Mouse (Mus musculus): ENCODE measurements around the gene Ccdc120. TPM values are rescaled to one million over a fixed set of nuclear protein-coding genes. Genes with fewer than 3 reads are reported as not detected.

The Ccdc120 gene
- polyA plus RNA-seq, 1 experiment from 2014 or later = 6.6 TPM

GRCm38 (mm10) chrX:7745429-7745828 lies 5.3 kb downstream of the Ccdc120 start:
- Histone ChIP-seq H3K9me3 (replicated peaks) (no peaks in the 10 kb centered on the region), H3K4me2 (no peak overlapping the region), H3K4me3 (no peak overlapping the region), H3K27ac (ENCODE audit: poor library complexity, severe bottlenecking) (no peak overlapping the region), H3K9ac (no peak overlapping the region), H3K36me3 (no peaks in the 10 kb centered on the region), H3K4me1 (replicated peaks) (peaks cover 6% of the 10 kb centered on the region; the same call in 1 of the 2 replicates), H3K27me3 (replicated peaks) (no peaks in the 10 kb centered on the region)
- WGBS = 86% methylated on average over 8 of the region's 8 CpGs
- ATAC-seq (ENCODE audit: insufficient number of reproducible peaks, low FRiP score) = no peak

GRCm38 (mm10) chrX:7744940-7745339 lies 5.8 kb downstream of the Ccdc120 start:
- 53% methylated on average over 1 of the region's 1 CpGs for WGBS
- H3K27me3 ChIP-seq (replicated peaks) = no peaks in the 10 kb centered on the region

GRCm38 (mm10) chrX:7743470-7743869 lies 7.2 kb downstream of the Ccdc120 start:
- Histone ChIP-seq H3K9me3 (replicated peaks) (no peaks in the 10 kb centered on the region), H3K9ac (no peak overlapping the region), H3K4me3 (no peak overlapping the region), H3K4me2 (no peak overlapping the region), H3K4me1 (replicated peaks) (peaks cover 9% of the 10 kb centered on the region; the same call in 1 of the 2 replicates), H3K27ac (ENCODE audit: poor library complexity, severe bottlenecking) (no peak overlapping the region), H3K27me3 (replicated peaks) (no peaks in the 10 kb centered on the region), H3K36me3 (no peaks in the 10 kb centered on the region)
- 49% methylated on average over 5 of the region's 5 CpGs for WGBS
- no peak for ATAC-seq (ENCODE audit: insufficient number of reproducible peaks, low FRiP score)

More at GRCm38 (mm10) chrX:7744940-7745339, 5.8 kb downstream of the Ccdc120 start:
- no peaks in the 10 kb centered on the region for H3K9me3 ChIP-seq (replicated peaks)
- no peak overlapping the region for H3K27ac ChIP-seq (ENCODE audit: poor library complexity, severe bottlenecking)
- H3K4me3 ChIP-seq = no peak overlapping the region
- H3K4me2 ChIP-seq = no peak overlapping the region
- H3K9ac ChIP-seq = no peak overlapping the region
- H3K36me3 ChIP-seq = no peaks in the 10 kb centered on the region
- peaks cover 10% of the 10 kb centered on the region; the same call in 1 of the 2 replicates for H3K4me1 ChIP-seq (replicated peaks)
- ATAC-seq (ENCODE audit: insufficient number of reproducible peaks, low FRiP score) = no peak

DNA sequence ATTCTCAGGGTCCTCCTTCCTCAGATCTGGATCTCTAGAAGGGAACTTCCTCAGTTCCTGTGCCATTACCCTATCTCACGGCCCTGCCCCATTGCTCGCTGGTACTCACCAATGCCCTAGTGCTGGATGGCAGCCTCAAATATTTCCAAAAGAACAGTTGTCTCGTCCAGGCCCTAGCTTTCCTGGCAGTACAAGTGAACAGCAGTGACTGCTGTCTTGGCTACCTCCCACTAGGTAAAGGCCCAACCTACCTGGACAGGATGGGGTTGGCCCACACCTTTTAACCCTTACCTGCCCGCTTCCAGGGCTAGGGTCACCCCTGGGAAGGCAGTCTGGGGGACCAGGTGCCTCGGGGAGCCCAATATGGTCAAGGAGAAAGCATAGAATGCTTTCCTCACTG lies 9.6 kb downstream of the Ccdc120 start:
- WGBS = 63% methylated on average over 5 of the region's 5 CpGs
- no peak overlapping the region for H3K27ac ChIP-seq (ENCODE audit: poor library complexity, severe bottlenecking)
- H3K4me2 ChIP-seq = no peak overlapping the region
- H3K4me1 ChIP-seq (replicated peaks) = peaks cover 9% of the 10 kb centered on the region; the same call in 1 of the 2 replicates
- H3K27me3 ChIP-seq (replicated peaks) = no peaks in the 10 kb centered on the region
- H3K36me3 ChIP-seq = peaks cover 8% of the 10 kb centered on the region; the same call in 1 of the 2 replicates
- H3K9me3 ChIP-seq (replicated peaks) = no peaks in the 10 kb centered on the region
- ATAC-seq (ENCODE audit: insufficient number of reproducible peaks, low FRiP score) = no peak
- H3K4me3 ChIP-seq = no peak overlapping the region
- H3K9ac ChIP-seq = no peak overlapping the region

DNA sequence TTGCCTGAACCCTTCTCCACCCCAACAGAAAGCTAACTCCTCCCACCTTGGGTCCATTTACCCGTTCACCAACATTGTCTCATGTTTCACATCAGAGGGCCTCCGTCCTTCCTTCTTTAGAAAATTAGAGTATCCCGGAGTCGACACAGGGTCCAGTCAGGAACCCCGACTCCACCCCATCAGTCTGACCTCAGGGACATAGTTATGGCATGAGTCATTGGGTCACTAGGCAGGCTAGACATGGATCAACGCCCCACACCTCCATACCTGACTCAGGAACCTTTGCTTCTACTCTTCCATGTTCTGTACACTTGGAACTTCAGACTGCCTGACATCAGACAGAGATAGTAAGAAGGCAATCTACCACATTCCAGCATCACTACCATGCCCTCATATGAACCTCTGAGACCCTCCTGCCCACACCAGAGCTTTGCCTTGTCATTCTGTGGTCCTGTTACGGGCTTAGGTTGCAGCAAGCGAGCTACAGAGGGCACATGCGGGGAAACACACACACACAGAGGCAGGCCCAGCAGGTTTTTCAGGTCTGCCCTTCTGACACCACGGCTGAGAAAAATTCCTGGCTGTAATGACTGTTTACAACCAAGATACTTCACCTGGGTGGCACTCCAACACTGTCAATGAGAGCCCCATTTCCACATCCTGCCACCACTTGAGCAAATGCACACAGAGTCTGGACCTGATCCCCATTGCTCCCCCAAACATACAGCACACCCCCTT lies 10.5 kb downstream of the Ccdc120 start:
- Histone ChIP-seq H3K4me1 (replicated peaks) (peaks cover 9% of the 10 kb centered on the region; the same call in 1 of the 2 replicates), H3K36me3 (peaks cover 8% of the 10 kb centered on the region; the same call in 1 of the 2 replicates), H3K4me3 (no peak overlapping the region), H3K4me2 (no peak overlapping the region), H3K27me3 (replicated peaks) (no peaks in the 10 kb centered on the region), H3K9ac (no peak overlapping the region), H3K9me3 (replicated peaks) (no peaks in the 10 kb centered on the region), H3K27ac (ENCODE audit: poor library complexity, severe bottlenecking) (no peak overlapping the region)
- ATAC-seq (ENCODE audit: insufficient number of reproducible peaks, low FRiP score) = no peak
- 50% methylated on average over 10 of the region's 10 CpGs for WGBS

DNA sequence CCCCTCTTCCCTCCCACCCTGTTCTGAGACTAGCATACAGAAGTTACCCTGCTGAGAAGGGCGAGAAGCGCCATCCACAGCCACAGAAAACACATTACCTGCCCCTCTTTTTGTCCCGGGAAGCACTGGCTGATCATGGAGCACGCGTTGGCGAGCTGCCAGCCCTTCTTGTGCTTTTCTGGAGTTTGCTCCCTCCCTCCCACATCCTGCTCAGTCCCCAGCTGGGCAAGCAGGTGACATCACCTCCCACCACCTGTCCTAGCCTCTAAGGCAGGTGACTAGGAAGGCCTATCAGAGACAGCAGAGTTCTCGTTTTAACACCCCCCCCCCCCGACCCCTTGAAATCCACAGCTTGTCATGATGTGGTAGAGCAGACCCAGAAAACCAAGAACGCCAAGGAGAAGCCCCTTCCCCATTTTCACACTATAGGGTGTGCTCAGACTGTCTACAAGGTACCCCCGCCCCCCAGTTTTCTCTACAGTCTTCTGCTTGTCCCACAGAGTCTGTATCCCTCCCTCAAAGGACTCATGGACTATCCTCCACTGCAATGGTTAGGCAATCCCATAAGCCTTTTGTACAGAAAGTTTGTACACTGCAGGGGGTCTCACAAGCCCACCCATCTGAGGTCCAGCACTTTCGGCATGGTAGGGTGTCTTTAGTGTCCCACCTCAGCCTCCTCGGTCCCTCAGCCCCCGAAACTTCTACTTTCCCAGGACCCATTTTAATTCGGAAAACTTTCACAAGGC lies 11.2 kb downstream of the Ccdc120 start:
- Histone ChIP-seq H3K36me3 (peaks cover 8% of the 10 kb centered on the region; the same call in 1 of the 2 replicates), H3K27me3 (replicated peaks) (no peaks in the 10 kb centered on the region), H3K9me3 (replicated peaks) (no peaks in the 10 kb centered on the region), H3K27ac (ENCODE audit: poor library complexity, severe bottlenecking) (no peak overlapping the region), H3K4me2 (no peak overlapping the region), H3K9ac (no peak overlapping the region), H3K4me3 (no peak overlapping the region), H3K4me1 (replicated peaks) (peaks cover 9% of the 10 kb centered on the region; the same call in 1 of the 2 replicates)
- 68% methylated on average over 14 of the region's 14 CpGs for WGBS
- no peak for ATAC-seq (ENCODE audit: insufficient number of reproducible peaks, low FRiP score)

GRCm38 (mm10) chrX:7733571-7734156 lies 17.0 kb downstream of the Ccdc120 start:
- WGBS = 23% methylated on average over 26 of the region's 26 CpGs
- Histone ChIP-seq H3K36me3 (peaks cover 8% of the 10 kb centered on the region; the same call in 1 of the 2 replicates), H3K27me3 (replicated peaks) (no peaks in the 10 kb centered on the region), H3K4me2 (peak overlapping the region; percentile 46), H3K4me3 (no peak overlapping the region), H3K4me1 (replicated peaks) (no peaks in the 10 kb centered on the region), H3K27ac (ENCODE audit: poor library complexity, severe bottlenecking) (no peak overlapping the region), H3K9me3 (replicated peaks) (no peaks in the 10 kb centered on the region), H3K9ac (0 out of 2 replicates have a peak overlapping the region, but pooled peaks have one; percentile 7)
- peak; percentile 16; the same call in 1 of the 2 replicates for ATAC-seq (ENCODE audit: insufficient number of reproducible peaks, low FRiP score)

- Histone ChIP-seq H3K27ac (ENCODE audit: poor library complexity, severe bottlenecking) (no peak overlapping the region), H3K4me2 (peak overlapping the region; percentile 66), H3K36me3 (peaks cover 22% of the 10 kb centered on the region), H3K9me3 (replicated peaks) (no peaks in the 10 kb centered on the region), H3K27me3 (replicated peaks) (no peaks in the 10 kb centered on the region), H3K4me1 (replicated peaks) (0 out of 2 replicates have a peak, but pooled peaks cover 6% of the 10 kb centered on the region), H3K9ac (peak overlapping the region; percentile 62), H3K4me3 (peak overlapping the region; percentile 57)
- no peak for ATAC-seq (ENCODE audit: insufficient number of reproducible peaks, low FRiP score)
- WGBS = 36% methylated on average over 4 of the region's 4 CpGs
Measured at GRCm38 (mm10) chrX:7728922-7729265, 21.8 kb downstream of the Ccdc120 start.

DNA sequence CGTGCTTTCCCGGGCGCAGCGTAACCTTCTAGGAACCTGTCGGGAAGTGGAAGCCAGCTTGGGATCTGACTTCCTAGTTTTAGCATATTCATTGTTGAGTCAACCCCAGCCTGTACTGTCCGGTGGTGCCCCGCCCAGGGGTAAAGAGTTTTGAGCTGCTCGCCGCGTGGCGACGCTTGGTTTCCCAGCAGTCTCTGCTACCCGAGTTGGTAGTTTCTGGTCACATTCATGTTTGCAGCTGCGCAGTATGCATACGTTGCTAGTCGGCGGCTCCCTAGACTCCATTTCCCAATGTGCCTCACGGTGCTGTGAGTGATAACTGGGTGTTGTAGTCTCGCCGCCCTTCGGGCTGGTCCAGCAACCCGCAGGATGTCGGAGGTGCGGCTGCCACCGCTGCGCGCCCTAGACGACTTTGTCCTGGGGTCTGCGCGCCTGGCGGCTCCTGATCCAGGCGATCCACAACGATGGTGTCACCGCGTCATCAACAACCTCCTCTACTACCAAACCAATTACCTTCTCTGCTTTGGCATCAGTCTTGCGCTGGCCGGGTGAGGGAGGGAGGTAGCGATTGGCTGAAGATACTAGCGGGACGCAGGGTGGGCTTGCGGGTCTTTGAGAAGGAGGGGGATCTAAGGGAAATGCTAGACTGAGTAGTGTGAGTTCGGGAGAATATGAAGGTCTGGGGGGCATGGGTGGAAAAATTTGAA lies 22.3 kb downstream of the Ccdc120 start, which contains the start of gene Praf2:
TSS of gene Praf2 (plus strand) at position 225 of the 707 bp plus-strand sequence.
- peak within 1 kb of the TSS; percentile 66 for H3K4me2 ChIP-seq
- ATAC-seq (ENCODE audit: insufficient number of reproducible peaks, low FRiP score) = peak; percentile 92
- H3K9me3 ChIP-seq (replicated peaks) = no peaks in the 10 kb centered on the region
- H3K4me3 ChIP-seq = peak within 1 kb of the TSS; percentile 57
- H3K27me3 ChIP-seq (replicated peaks) = no peaks in the 10 kb centered on the region
- peak within 1 kb of the TSS; percentile 62 for H3K9ac ChIP-seq
- peak within 1 kb of the TSS; percentile 30 for H3K27ac ChIP-seq (ENCODE audit: poor library complexity, severe bottlenecking)
- H3K36me3 ChIP-seq = peaks cover 22% of the 10 kb centered on the region
- H3K4me1 ChIP-seq (replicated peaks) = 0 out of 2 replicates have a peak, but pooled peaks cover 6% of the 10 kb centered on the region
- WGBS = 12% methylated on average over 42 of the region's 42 CpGs

GRCm38 (mm10) chrX:7727176-7727575 lies 23.5 kb downstream of the Ccdc120 start:
- no peak overlapping the region for H3K4me3 ChIP-seq
- no peak for ATAC-seq (ENCODE audit: insufficient number of reproducible peaks, low FRiP score)

More at GRCm38 (mm10) chrX:7727176-7727575, 23.5 kb downstream of the Ccdc120 start:
- H3K4me1 ChIP-seq (replicated peaks) = peaks cover 11% of the 10 kb centered on the region
- no peak overlapping the region for H3K27ac ChIP-seq (ENCODE audit: poor library complexity, severe bottlenecking)
- H3K27me3 ChIP-seq (replicated peaks) = no peaks in the 10 kb centered on the region
- WGBS = 81% methylated on average over 13 of the region's 13 CpGs
- H3K4me2 ChIP-seq = no peak overlapping the region
- H3K9me3 ChIP-seq (replicated peaks) = no peaks in the 10 kb centered on the region
- peaks cover 22% of the 10 kb centered on the region for H3K36me3 ChIP-seq
- H3K9ac ChIP-seq = no peak overlapping the region
